Mouse (Mus musculus) left cerebral cortex, postnatal 10 days (tissue): ENCODE data around the gene Lamtor2. TPM values are rescaled to one million over a fixed set of nuclear protein-coding genes. Genes with fewer than 3 reads are reported as not detected.

Experiments used
- DNase-seq, 2 experiments: peaks; one replicate each; pipeline ENCODE4 v3.0.0; 2021 to 2022; ENCODE audit warnings: low spot score in 2 of 2, mixed read lengths in 1 of 2; ENCODE audit errors: extremely low spot score in 1 of 2
- intact Hi-C: fragments of 180-260 bp; cut with DNase I; formaldehyde crosslinking; loops from one replicate; pipeline ENCODE4 v1.15.1; 2025
- total RNA-seq, 2 experiments: library from RNA; stranded (reverse); gene quantifications; 2 replicates each; pipeline ENCODE4 v1.2.3; 2021

The Lamtor2 gene
- total RNA-seq, 2 experiments from 2014 or later = 109 to 110 TPM

GRCm38 (mm10) chr3:88546674-88547418 is 6.0 kb downstream of the Lamtor2 start:
- intact Hi-C loops = no loop called here
- DNase-seq = no peak

GRCm38 (mm10) chr3:88544955-88545591 is 7.8 kb downstream of the Lamtor2 start:
- intact Hi-C loops = no loop called here
- DNase-seq = peak in 1 of 2 experiments; percentile 22

GRCm38 (mm10) chr3:88544514-88544913 is 8.4 kb downstream of the Lamtor2 start:
- DNase-seq = peak in 1 of 2 experiments; percentile 27
- intact Hi-C loops = no loop called here

- intact Hi-C loops = no loop called here
- DNase-seq = peak in 1 of 2 experiments; percentile 33
These were observed 9.0 kb downstream of the Lamtor2 start for GRCm38 (mm10) chr3:88543651-88544410.

GRCm38 (mm10) chr3:88543174-88543573 is 9.7 kb downstream of the Lamtor2 start:
- intact Hi-C loops = no loop called here

GRCm38 (mm10) chr3:88542486-88542885 is 10.4 kb downstream of the Lamtor2 start:
- intact Hi-C loops = no loop called here
- no peak for DNase-seq

More at GRCm38 (mm10) chr3:88543174-88543573, 9.7 kb downstream of the Lamtor2 start:
- no peak for DNase-seq

- intact Hi-C loops = no loop called here
- no peak for DNase-seq
These were observed 11.1 kb downstream of the Lamtor2 start for GRCm38 (mm10) chr3:88541622-88542401.

GRCm38 (mm10) chr3:88540085-88540484 is 12.8 kb downstream of the Lamtor2 start:
- intact Hi-C loops = no loop called here
- DNase-seq = no peak

GRCm38 (mm10) chr3:88539397-88539796 is 13.5 kb downstream of the Lamtor2 start:
- intact Hi-C loops = no loop called here
- no peak for DNase-seq

- intact Hi-C loops = no loop called here
- DNase-seq = no peak
These were observed 14.4 kb downstream of the Lamtor2 start for GRCm38 (mm10) chr3:88538271-88539145.

GRCm38 (mm10) chr3:88537146-88537545 is 15.7 kb downstream of the Lamtor2 start:
- no peak for DNase-seq
- intact Hi-C loops = no loop called here

GRCm38 (mm10) chr3:88536103-88536930 is 16.6 kb downstream of the Lamtor2 start:
- peak in 1 of 2 experiments; percentile 88 for DNase-seq
- intact Hi-C loops = no loop called here

- no peak for DNase-seq
- intact Hi-C loops = no loop called here
These were observed 17.3 kb downstream of the Lamtor2 start for GRCm38 (mm10) chr3:88535527-88535926.

- intact Hi-C loops = no loop called here
These were observed 17.9 kb downstream of the Lamtor2 start for GRCm38 (mm10) chr3:88535005-88535404.

GRCm38 (mm10) chr3:88533706-88534105 is 19.2 kb downstream of the Lamtor2 start:
- intact Hi-C loops = no loop called here
- no peak for DNase-seq

More at GRCm38 (mm10) chr3:88535005-88535404, 17.9 kb downstream of the Lamtor2 start:
- DNase-seq = no peak

- peak in 1 of 2 experiments; percentile 58 for DNase-seq
These were observed 20.0 kb downstream of the Lamtor2 start for GRCm38 (mm10) chr3:88532689-88533511.

More at GRCm38 (mm10) chr3:88532689-88533511, 20.0 kb downstream of the Lamtor2 start:
- intact Hi-C loops = no loop called here
